Mouse (Mus musculus) myocyte (in vitro differentiated cells): ENCODE results near the gene Mgst3. TPM values are rescaled to one million over a fixed set of nuclear protein-coding genes. Genes with fewer than 3 reads are reported as not detected.
A peak's percentile ranks its signal among the peaks of the same experiment; 100 is the strongest.

Experiments used
- H3K27me3 ChIP-seq: one replicate; pipeline ENCODE4 v1.6.1; 2011; ENCODE audit not compliant: control insufficient read depth, insufficient read depth, insufficient read length
- H3K36me3 ChIP-seq: one replicate; pipeline ENCODE4 v1.6.1; 2011; ENCODE audit not compliant: control insufficient read depth, insufficient read depth
- H3K4me2 ChIP-seq: one replicate; pipeline ENCODE4 v1.6.1; 2011; ENCODE audit warnings: low read depth, control low read depth
- H3K4me3 ChIP-seq: one replicate; pipeline ENCODE4 v1.5.1; 2011; ENCODE audit warnings: mild to moderate bottlenecking, control low read depth, moderate library complexity
- H3K79me2 ChIP-seq: one replicate; pipeline ENCODE4 v1.6.1; 2011; ENCODE audit not compliant: control insufficient read depth, insufficient read depth
- H3ac ChIP-seq: one replicate; pipeline ENCODE4 v1.6.1; 2011; ENCODE audit not compliant: control insufficient read depth, insufficient read length
- CEBPB ChIP-seq: IDR thresholded peaks from 2 replicates; pipeline ENCODE4 v1.6.1; 2011; ENCODE audit warnings: mild to moderate bottlenecking, moderate library complexity; ENCODE audit not compliant: poor library complexity, insufficient read depth, severe bottlenecking
- E2F4 ChIP-seq: IDR thresholded peaks from one replicate; pipeline ENCODE4 v1.6.1; 2011; ENCODE audit warnings: mild to moderate bottlenecking, control low read depth, moderate library complexity; ENCODE audit not compliant: insufficient read depth
- MAX ChIP-seq: IDR thresholded peaks from one replicate; pipeline ENCODE4 v1.6.1; 2011; ENCODE audit warnings: low read depth, mild to moderate bottlenecking, control low read depth
- MYOD1 ChIP-seq, 3 experiments: IDR thresholded peaks; one replicate each; pipeline ENCODE4 v1.6.1; 2011; ENCODE audit warnings: control low read depth in 2 of 3, low read depth in 2 of 3, mild to moderate bottlenecking in 2 of 3, moderate library complexity in 1 of 3; ENCODE audit not compliant: insufficient read length in 2 of 3, control insufficient read depth in 1 of 3
- MYOG ChIP-seq, 3 experiments: IDR thresholded peaks; one replicate each; pipeline ENCODE4 v1.6.1; 2011; ENCODE audit warnings: control low read depth in 2 of 3, low read depth in 2 of 3, mild to moderate bottlenecking in 2 of 3; ENCODE audit not compliant: insufficient read length in 2 of 3, control insufficient read depth in 1 of 3, insufficient read depth in 1 of 3
- POLR2A ChIP-seq: IDR thresholded peaks from one replicate; pipeline ENCODE4 v1.6.1; 2011; ENCODE audit warnings: low read depth, mild to moderate bottlenecking, control low read depth, moderate library complexity; ENCODE audit not compliant: insufficient read length
- POLR2AphosphoS2 ChIP-seq: IDR thresholded peaks from one replicate; pipeline ENCODE4 v1.6.1; 2011; ENCODE audit warnings: low read depth, control low read depth; ENCODE audit not compliant: insufficient read length
- REST ChIP-seq: IDR thresholded peaks from one replicate; pipeline ENCODE4 v1.6.1; 2011; ENCODE audit warnings: mild to moderate bottlenecking, control low read depth, moderate library complexity; ENCODE audit not compliant: insufficient read depth, insufficient read length
- SRF ChIP-seq: IDR thresholded peaks from one replicate; pipeline ENCODE4 v1.6.1; 2011; ENCODE audit warnings: low read depth; ENCODE audit not compliant: control insufficient read depth, insufficient read length
- TCF12 ChIP-seq: IDR thresholded peaks from one replicate; pipeline ENCODE4 v1.6.1; 2011; ENCODE audit warnings: mild to moderate bottlenecking, control low read depth; ENCODE audit not compliant: poor library complexity, insufficient read depth, severe bottlenecking
- TCF3 ChIP-seq: IDR thresholded peaks from one replicate; pipeline ENCODE4 v1.6.1; 2011; ENCODE audit warnings: low read depth, control low read depth; ENCODE audit not compliant: insufficient read length
- USF1 ChIP-seq: IDR thresholded peaks from one replicate; pipeline ENCODE4 v1.6.1; 2011; ENCODE audit warnings: low read depth, mild to moderate bottlenecking, control low read depth, moderate library complexity
- polyA plus RNA-seq: library from polyadenylated mRNA; unstranded; fragments of >200 nt; fragmentation: generic; extraction: Trizol; gene quantifications from one replicate; pipeline ENCODE4 v1.2.1, GENCODE M21; 2012; ENCODE audit warnings: missing spikeins

Mgst3 gene
- polyA plus RNA-seq, 1 experiment = 62.0 TPM

DNA sequence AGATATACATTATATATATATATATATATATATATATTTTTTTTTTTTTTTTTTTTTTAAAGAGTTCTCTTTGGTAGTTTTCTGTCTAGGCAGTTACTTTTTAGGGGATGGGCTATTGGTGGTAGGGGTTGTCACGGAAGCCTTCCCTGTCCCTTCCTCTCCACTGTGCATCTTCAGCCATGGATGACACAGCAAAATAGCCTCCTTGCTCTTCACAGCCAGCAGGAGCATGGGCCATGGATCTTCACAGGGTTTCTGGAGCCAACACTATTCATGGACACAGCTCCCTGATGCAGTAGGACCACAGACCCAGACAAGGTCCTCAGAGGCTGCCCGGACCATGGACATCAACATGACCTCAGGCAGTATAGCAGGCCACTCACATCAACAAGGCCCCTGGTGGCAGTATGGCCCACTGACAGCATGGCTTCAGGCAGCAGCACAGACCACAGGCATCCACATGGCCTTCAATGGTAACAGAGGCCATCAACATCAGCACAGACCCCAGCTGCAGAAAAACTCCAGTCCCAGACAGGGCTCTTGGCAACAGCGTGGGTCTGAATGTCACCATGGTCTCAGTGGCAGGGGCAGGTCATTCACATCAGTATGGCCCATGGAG is 52.6 kb downstream of the Mgst3 start:
- TF ChIP-seq TCF12 (no peak), CEBPB (no peak), USF1 (no peak), SRF (no peak), POLR2A (no peak), E2F4 (no peak), TCF3 (no peak), POLR2AphosphoS2 (no peak)
- Histone ChIP-seq H3K4me2 (peak overlapping the region; percentile 71), H3ac (no peak overlapping the region), H3K27me3 (no peaks in the 10 kb centered on the region), H3K4me3 (peak overlapping the region; percentile 18), H3K79me2 (no peaks in the 10 kb centered on the region), H3K36me3 (no peaks in the 10 kb centered on the region)

DNA sequence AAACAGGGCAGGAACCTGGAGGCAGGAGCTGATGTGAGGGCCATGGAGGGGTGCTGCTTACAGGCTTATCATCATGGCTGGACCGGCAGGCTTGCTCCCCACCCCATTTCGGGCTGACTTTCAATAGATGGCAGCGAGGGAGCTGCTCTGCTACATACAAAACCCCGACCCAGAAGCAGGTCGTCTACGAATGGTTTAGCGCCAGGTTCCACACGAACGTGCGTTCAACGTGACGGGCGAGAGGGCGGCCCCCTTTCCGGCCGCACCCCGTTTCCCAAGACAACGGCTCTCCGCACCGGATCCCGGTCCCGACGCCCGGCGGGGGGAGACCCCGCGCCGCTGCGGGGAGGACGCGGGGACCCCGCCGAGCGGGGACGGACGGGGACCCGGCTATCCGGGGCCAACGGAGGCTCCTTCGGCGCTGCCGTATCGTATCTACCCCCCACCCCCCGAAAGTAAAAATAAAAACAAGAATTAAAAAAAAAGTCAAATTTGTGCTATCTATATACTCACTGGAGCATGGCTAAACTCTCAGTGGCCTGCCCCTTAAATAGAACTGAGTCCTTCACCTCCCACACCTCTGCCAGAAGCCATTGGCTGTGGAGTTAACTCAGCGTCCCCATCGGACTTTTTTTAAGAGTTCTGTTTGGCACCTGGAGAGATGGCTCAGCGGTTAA is 53.4 kb downstream of the Mgst3 start:
- H3K4me2 ChIP-seq = peak overlapping the region; percentile 71
- TF ChIP-seq E2F4 (no peak), POLR2AphosphoS2 (no peak), USF1 (no peak), SRF (no peak), TCF12 (no peak), TCF3 (no peak), MYOG (IDR thresholded peaks at IDR 0.05; ENCODE audit: control insufficient read depth in 1 of 3, insufficient read depth in 1 of 3, insufficient read length in 2 of 3, low read depth in 2 of 3) (no peak), REST (no peak), MYOD1 (IDR thresholded peaks at IDR 0.05; ENCODE audit: control insufficient read depth in 1 of 3, insufficient read length in 2 of 3, low read depth in 2 of 3) (no peak), POLR2A (no peak), CEBPB (no peak), MAX (no peak)

DNA sequence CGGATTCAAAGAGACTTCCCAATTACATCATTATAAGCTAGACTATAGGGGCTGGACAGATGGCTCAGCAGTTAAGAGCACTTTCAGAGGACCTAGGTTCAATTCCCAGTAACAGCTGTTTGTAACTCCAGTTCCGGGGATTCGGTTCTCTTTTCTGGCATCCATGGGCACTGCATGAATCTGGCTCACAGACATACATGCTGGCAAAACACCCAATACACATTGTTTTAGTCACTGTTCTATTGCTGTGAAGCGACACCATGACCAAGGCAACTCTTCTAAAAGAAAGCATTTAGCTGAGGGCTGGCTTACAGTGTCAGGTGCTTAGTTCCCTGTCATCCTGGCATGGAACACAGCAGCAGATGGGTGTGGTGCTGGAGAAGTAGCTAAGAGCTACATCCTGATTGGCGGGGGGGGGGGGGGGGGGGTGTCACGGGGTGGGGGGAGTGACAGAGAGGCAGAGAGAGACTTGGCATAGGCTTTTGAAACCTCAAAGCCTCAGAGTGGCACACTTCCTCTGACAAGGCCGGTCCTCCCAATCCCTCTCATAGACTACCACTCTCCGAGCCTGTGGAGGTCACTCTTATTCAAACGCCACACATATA is 54.4 kb downstream of the Mgst3 start:
- H3K4me2 ChIP-seq = no peak overlapping the region
- no peak overlapping the region for H3ac ChIP-seq
- H3K4me3 ChIP-seq = no peak overlapping the region
- H3K79me2 ChIP-seq = no peaks in the 10 kb centered on the region
- H3K36me3 ChIP-seq = no peaks in the 10 kb centered on the region
- TF ChIP-seq TCF3 (no peak), MAX (no peak), REST (no peak), POLR2A (no peak), POLR2AphosphoS2 (no peak)
- no peaks in the 10 kb centered on the region for H3K27me3 ChIP-seq

More for the DNA sequence above, 53.4 kb downstream of the Mgst3 start:
- no peaks in the 10 kb centered on the region for H3K79me2 ChIP-seq
- H3ac ChIP-seq = no peak overlapping the region
- no peaks in the 10 kb centered on the region for H3K27me3 ChIP-seq
- H3K36me3 ChIP-seq = no peaks in the 10 kb centered on the region
- peak overlapping the region; percentile 18 for H3K4me3 ChIP-seq

DNA sequence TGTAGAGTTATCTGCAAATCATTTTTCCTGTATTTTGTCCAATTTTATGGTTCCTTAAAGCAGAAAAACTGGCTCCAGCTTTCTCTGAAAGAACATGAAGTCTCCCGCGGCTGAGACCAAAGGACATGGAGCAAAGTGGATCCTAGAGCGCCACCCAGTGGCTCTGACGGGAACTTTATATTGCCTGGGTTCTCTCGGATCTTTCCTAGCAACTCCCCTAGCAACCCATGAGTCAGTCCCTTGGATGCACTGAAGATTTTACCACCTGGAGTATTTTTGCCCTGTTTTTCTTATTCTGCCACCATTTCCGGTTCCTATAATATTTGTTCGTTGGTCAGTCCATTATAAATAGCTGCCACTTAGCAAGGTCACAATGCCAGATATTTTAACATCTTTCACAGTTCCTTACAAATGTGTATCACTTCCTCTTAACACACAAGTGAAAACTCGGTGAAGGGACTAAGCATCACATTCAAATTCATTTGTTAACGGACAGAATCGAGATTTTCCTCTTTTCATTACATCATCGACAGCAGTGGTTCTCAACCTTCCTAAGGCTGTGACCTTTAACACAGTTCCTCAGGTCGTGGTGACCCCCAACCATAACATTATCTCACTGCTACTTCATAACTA is 56.1 kb downstream of the Mgst3 start:
- H3K27me3 ChIP-seq = no peaks in the 10 kb centered on the region
- H3K36me3 ChIP-seq = peaks cover 8% of the 10 kb centered on the region
- TF ChIP-seq E2F4 (no peak), MYOG (IDR thresholded peaks at IDR 0.05; ENCODE audit: control insufficient read depth in 1 of 3, insufficient read depth in 1 of 3, insufficient read length in 2 of 3, low read depth in 2 of 3) (no peak), POLR2AphosphoS2 (no peak), MYOD1 (IDR thresholded peaks at IDR 0.05; ENCODE audit: control insufficient read depth in 1 of 3, insufficient read length in 2 of 3, low read depth in 2 of 3) (no peak), MAX (no peak), TCF12 (no peak), USF1 (no peak), SRF (no peak), TCF3 (no peak), REST (no peak), CEBPB (no peak), POLR2A (no peak)
- no peak overlapping the region for H3ac ChIP-seq
- H3K79me2 ChIP-seq = no peaks in the 10 kb centered on the region
- no peak overlapping the region for H3K4me2 ChIP-seq
- no peak overlapping the region for H3K4me3 ChIP-seq

DNA sequence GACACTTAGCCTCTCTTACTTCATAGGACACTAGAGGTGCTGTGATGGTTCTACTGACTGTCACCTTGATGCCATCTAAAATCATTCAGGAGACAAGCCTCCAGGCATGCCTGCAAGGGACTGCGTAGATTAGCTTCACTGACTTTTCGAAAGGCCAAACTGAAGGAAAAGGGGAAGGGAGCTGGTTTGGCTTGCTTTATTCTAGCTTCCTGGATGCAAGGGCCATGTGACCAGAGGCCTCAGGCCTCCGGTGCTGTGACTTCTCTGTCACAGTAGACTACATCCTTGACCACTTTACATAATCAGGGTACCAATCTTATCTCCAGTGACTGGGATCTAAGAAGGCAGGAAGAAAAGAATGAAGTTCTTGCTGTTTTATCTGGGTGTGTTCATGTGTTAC is 57.2 kb downstream of the Mgst3 start:
- Histone ChIP-seq H3K79me2 (no peaks in the 10 kb centered on the region), H3K4me3 (no peak overlapping the region), H3K27me3 (no peaks in the 10 kb centered on the region), H3K4me2 (no peak overlapping the region), H3ac (no peak overlapping the region), H3K36me3 (peaks cover 16% of the 10 kb centered on the region)
- TF ChIP-seq SRF (no peak), TCF12 (no peak), E2F4 (no peak), CEBPB (no peak), MYOG (IDR thresholded peaks at IDR 0.05; ENCODE audit: control insufficient read depth in 1 of 3, insufficient read depth in 1 of 3, insufficient read length in 2 of 3, low read depth in 2 of 3) (no peak)
